Mouse (Mus musculus) adrenal gland, adult 2 months (tissue): ENCODE results near the gene Gm10643. TPM values are rescaled to one million over a fixed set of nuclear protein-coding genes. Genes with fewer than 3 reads are reported as not detected.

Experiments used
- DNase-seq: peaks from one replicate; pipeline ENCODE4 v3.0.0; 2021
- long read RNA-seq: library from polyadenylated mRNA; stranded (forward); transcript quantifications from one replicate; pipeline ENCODE4 v2.0.0, GENCODE M21; 2021
- polyA plus RNA-seq: library from polyadenylated mRNA; depleted of rRNA; stranded (reverse); fragments of >200 nt; gene quantifications from 2 replicates; pipeline ENCODE4 v1.2.3, GENCODE M21; 2012; rRNA removed
- total RNA-seq, 2 experiments: library from RNA; stranded (reverse); gene quantifications; 2 replicates each; pipeline ENCODE4 v1.2.3; 2021

Gene Gm10643
- 1 to 10 TPM; 1.6 to 4.1 TPM for total RNA-seq
- 0.36 and 0.55 TPM in 2 replicates for polyA plus RNA-seq
- long read RNA-seq, partial matches to known transcripts: 0 of 2 reads
- long read RNA-seq, other reads (novel, unspliced or antisense): 0 of 2 reads

- DNase-seq: no peak
Observed at GRCm38 (mm10) chr8:84065037-84065436, at the start of gene Gm10643. Gm10643 (minus strand) TSS chr8:84065137.

- DNase-seq: no peak
Observed at GRCm38 (mm10) chr8:84106216-84107040, 41.5 kb upstream of the Gm10643 start.

GRCm38 (mm10) chr8:84105676-84106075, 40.7 kb upstream of the Gm10643 start:
- no peak for DNase-seq

- DNase-seq: peak; percentile 99
Observed at GRCm38 (mm10) chr8:84104697-84105609, 40.0 kb upstream of the Gm10643 start, which contains the start of gene Dcaf15. Dcaf15 (minus strand) TSS chr8:84104768.

- no peak for DNase-seq
Observed at GRCm38 (mm10) chr8:84104221-84104620, 39.3 kb upstream of the Gm10643 start.

- DNase-seq: no peak
Observed at GRCm38 (mm10) chr8:84103601-84104000, 38.7 kb upstream of the Gm10643 start.

GRCm38 (mm10) chr8:84101476-84102270, 36.7 kb upstream of the Gm10643 start:
- no peak for DNase-seq

GRCm38 (mm10) chr8:84098376-84098775, 33.4 kb upstream of the Gm10643 start:
- DNase-seq: no peak

DNA sequence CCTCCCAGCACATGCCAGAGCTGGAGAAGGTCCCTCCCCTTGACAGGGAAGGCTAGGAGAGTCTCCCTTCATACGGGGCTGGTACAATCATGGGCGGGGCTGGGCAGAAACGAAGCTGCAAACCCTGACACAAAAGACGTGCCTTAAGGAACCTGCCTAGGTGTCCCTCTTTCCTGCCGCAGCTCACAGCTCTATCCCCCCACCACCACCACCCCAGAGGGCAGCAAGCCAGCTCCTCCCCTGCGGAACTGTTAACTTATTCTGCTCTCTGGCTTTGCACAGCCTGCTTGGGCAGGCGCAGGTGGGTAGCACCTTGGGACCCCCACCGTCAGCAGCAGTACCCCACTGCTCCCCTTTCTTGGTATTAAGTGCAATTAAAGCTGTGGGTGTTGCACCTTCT, 31.1 kb upstream of the Gm10643 start:
- no peak for DNase-seq

- DNase-seq: peak; percentile 80
Observed at GRCm38 (mm10) chr8:84090585-84090984, 25.6 kb upstream of the Gm10643 start.

DNA sequence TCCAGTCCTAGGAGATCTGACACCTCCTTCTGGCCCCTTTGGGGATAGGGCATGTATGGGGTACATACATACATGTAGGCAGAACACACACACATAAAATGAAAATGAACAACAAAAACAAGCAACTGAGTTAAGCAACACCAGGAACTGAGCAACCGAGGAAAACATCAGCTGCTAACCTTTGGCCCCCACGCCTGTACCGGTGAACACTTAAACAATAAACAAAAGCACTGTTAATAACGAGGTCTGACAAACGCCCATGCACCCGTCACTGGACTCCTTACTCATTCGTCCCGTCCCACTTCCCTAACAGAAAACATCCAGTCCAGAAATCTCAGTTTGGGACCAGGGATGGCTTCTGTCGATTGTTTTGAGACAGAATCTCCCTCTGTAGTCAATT, 24.3 kb upstream of the Gm10643 start:
- peak; percentile 1 for DNase-seq

DNA sequence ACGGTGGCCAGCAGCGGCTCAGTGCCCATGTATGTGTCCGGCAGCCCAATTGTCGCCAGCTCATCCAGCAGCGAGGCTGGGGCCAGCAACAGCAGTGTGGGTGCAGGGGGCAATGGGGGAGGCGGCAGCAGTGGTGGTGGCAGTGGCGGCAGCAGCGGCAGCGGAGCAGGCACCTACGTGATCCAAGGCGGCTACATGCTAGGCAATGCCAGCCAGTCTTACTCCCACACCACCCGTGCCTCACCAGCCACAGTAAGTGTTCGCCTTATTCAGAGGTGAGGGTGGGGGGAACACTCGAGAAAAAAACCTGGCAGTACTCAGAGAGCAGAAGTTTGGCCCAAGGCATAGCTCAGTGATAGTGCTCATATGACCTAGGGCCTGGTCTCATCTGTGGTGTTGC, 22.9 kb upstream of the Gm10643 start:
- no peak for DNase-seq

DNA sequence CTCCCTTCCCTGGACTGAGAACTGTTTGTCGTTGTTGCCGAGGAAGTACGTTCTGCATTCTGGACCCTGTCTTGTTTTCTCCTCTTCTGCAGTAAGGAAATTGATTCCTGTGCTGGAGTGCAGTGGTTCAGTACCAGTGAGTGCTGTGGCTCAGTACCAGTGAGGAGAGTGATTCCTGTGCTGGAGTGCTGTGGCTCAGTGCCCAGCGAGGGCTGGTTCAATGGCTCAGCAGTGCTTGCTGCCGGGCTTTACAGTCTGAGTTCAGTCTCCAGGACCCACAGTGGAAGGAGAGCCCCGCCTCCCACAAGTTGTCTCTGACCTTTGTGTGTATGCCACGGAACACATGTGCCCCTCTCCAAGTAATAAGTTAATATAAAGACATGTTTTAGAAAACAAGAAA, 22.2 kb upstream of the Gm10643 start:
- no peak for DNase-seq

DNA sequence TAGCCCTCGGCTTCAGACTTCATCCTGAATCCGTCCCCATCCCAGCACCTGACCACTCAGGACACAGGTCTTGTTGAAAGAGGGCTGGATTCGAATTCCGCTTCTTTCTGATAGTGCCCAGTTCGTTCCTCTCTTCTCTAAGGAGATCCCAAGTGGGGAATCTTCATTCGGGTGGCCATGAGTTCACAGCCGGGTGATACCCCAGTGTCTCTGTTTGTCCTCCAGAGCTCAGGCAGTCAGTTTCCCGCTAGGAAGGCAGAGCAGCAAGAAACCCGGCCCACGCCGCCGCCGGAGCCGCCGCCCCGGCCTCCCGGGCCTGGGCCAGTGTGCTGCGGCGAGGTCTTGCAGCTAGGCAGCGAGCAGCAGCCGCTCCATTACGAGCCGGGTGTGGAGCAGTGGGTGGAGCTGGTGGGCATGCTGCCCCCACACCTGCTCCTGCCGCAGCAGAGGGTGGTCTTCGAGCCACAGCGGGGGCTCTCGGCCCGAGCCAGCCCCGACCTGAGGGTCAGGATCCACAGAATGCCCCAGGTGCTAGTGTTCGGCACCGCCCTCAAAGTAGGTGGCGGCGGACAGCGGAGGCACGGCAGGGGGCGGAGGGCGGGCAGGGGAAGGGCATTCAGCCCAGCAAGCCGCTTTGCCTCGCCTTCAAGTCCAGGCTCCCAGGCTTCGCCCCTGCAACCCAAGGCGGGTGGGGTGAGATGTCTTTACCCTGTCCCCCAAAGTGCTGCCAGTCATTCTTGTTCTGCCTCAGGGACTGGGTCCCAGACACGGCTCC, 19.6 kb upstream of the Gm10643 start:
- no peak for DNase-seq

GRCm38 (mm10) chr8:84083829-84084241, 18.9 kb upstream of the Gm10643 start:
- DNase-seq: peak; percentile 76

GRCm38 (mm10) chr8:84079206-84079605, 14.3 kb upstream of the Gm10643 start:
- DNase-seq: no peak

DNA sequence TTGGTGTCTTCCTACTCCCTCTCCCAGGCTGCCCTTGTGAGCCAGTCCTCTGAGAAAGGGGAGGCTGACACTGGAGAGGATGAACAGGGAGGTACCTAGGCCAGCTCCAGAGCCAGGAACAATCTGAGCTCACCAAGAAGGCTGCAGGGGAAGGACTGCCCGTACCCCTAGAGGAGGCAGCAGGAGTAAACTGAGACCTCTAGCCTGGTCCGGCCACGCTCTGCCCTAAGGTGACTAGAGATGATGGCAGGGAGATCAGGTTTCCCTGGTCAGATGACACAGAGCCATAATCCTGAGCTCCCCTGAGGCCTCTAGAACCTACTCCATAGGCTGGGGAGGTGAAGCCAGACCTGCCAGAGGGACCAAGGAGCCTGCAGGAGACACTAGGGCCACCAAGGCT, 11.9 kb upstream of the Gm10643 start:
- no peak for DNase-seq

GRCm38 (mm10) chr8:84076412-84076811, 11.5 kb upstream of the Gm10643 start:
- no peak for DNase-seq

GRCm38 (mm10) chr8:84073230-84073976, 8.5 kb upstream of the Gm10643 start:
- DNase-seq: no peak

- no peak for DNase-seq
Observed at GRCm38 (mm10) chr8:84072321-84072720, 7.4 kb upstream of the Gm10643 start.
